ENCODE assay signal across 7 mouse cellular contexts in genomic region chr11:96578551-96579283, GRCm38 (mm10).
DNase-seq lines count a peak whose midpoint lies in the region; ATAC-seq and TF ChIP-seq lines count a peak whose summit lies in the region.

No protein-coding gene starts in this region.

- no peak overlapping the region for H3K9ac ChIP-seq in embryonic facial prominence, embryonic 11.5 days (replicated peaks; ENCODE audit: low read length)
- H3K9ac ChIP-seq in intestine, postnatal 0 days (ENCODE audit: low read depth, low read length), result no peak overlapping the region
- H3K9ac ChIP-seq in midbrain, embryonic 14.5 days (replicated peaks; ENCODE audit: low read length), result no peak overlapping the region; the same call in 1 of the 2 replicates

- no peaks in the 10 kb centered on the region for H3K4me1 ChIP-seq in embryonic facial prominence, embryonic 11.5 days (ENCODE audit: control insufficient read depth, insufficient read depth, low read length)
- no peaks in the 10 kb centered on the region for H3K4me1 ChIP-seq in intestine, postnatal 0 days (replicated peaks; ENCODE audit: control insufficient read depth, insufficient read depth, low read length)
- H3K4me1 ChIP-seq in midbrain, embryonic 14.5 days (ENCODE audit: control insufficient read depth, insufficient read depth, low read length), result peaks cover 18% of the 10 kb centered on the region

- H3K4me3 ChIP-seq in embryonic facial prominence, embryonic 11.5 days (ENCODE audit: low read depth, low read length), result no peak overlapping the region
- H3K4me3 ChIP-seq in intestine, postnatal 0 days (ENCODE audit: low read depth, low read length), result peak overlapping the region; percentile 17; the same call in 1 of the 2 replicates
- H3K4me3 ChIP-seq in midbrain, embryonic 14.5 days (replicated peaks; ENCODE audit: low read depth, low read length), result peak overlapping the region; percentile 4; the same call in 1 of the 2 replicates

- H3K4me2 ChIP-seq in embryonic facial prominence, embryonic 11.5 days (ENCODE audit: low read depth, low read length), result peak overlapping the region; percentile 27
- H3K4me2 ChIP-seq in intestine, postnatal 0 days (replicated peaks; ENCODE audit: low read depth), result peak overlapping the region; percentile 57
- H3K4me2 ChIP-seq in midbrain, embryonic 14.5 days (ENCODE audit: low read length), result peak overlapping the region; percentile 52

- DNase-seq in brain, embryonic 14.5 days (ENCODE audit: low read depth), result peak; percentile 71
- peak; percentile 66 for DNase-seq in embryonic facial prominence, embryonic 11.5 days (ENCODE audit: low spot score)
- peak; percentile 69 for DNase-seq in midbrain, embryonic 14.5 days
- DNase-seq in cerebellum, postnatal 10 days, result no peak
- DNase-seq in ovary, postnatal 36 days (ENCODE audit: low spot score), result no peak

- WGBS in embryonic facial prominence, embryonic 11.5 days, result 17% methylated on average over 25 of the region's 25 CpGs
- 4% methylated on average over 25 of the region's 25 CpGs for WGBS in intestine, postnatal 0 days
- WGBS in midbrain, embryonic 14.5 days, result 13% methylated on average over 25 of the region's 25 CpGs

- no peak for TF ChIP-seq POLR2A in brain, embryonic 14.5 days (IDR thresholded peaks at IDR 0.05; ENCODE audit: borderline replicate concordance, extremely low read depth, insufficient read depth, insufficient read length, poor library complexity, severe bottlenecking)

- no peak for TF ChIP-seq CTCF in brain, embryonic 14.5 days (IDR thresholded peaks at IDR 0.05; ENCODE audit: borderline replicate concordance, extremely low read depth, insufficient read depth, insufficient read length)
- TF ChIP-seq CTCF in intestine, postnatal 0 days (IDR thresholded peaks at IDR 0.05; ENCODE audit: low read depth), result no peak

- H3K27ac ChIP-seq in embryonic facial prominence, embryonic 11.5 days (replicated peaks; ENCODE audit: low read depth, low read length), result no peak overlapping the region
- no peak overlapping the region for H3K27ac ChIP-seq in intestine, postnatal 0 days (ENCODE audit: low read depth, low read length)
- no peak overlapping the region for H3K27ac ChIP-seq in midbrain, embryonic 14.5 days (replicated peaks; ENCODE audit: low read depth, low read length)

- H3K36me3 ChIP-seq in embryonic facial prominence, embryonic 11.5 days (replicated peaks; ENCODE audit: control insufficient read depth, insufficient read depth, low read depth, low read length), result no peaks in the 10 kb centered on the region
- no peaks in the 10 kb centered on the region for H3K36me3 ChIP-seq in intestine, postnatal 0 days (ENCODE audit: control insufficient read depth, insufficient read depth)
- no peaks in the 10 kb centered on the region for H3K36me3 ChIP-seq in midbrain, embryonic 14.5 days (ENCODE audit: control insufficient read depth, insufficient read depth, low read length)

- H3K27me3 ChIP-seq in embryonic facial prominence, embryonic 11.5 days (ENCODE audit: control insufficient read depth, insufficient read depth, low read length), result no peaks in the 10 kb centered on the region
- H3K27me3 ChIP-seq in intestine, postnatal 0 days (replicated peaks; ENCODE audit: control insufficient read depth, insufficient read depth, low read length), result 0 out of 2 replicates have a peak, but pooled peaks cover 3% of the 10 kb centered on the region
- no peaks in the 10 kb centered on the region for H3K27me3 ChIP-seq in midbrain, embryonic 14.5 days (ENCODE audit: control insufficient read depth, insufficient read depth, low read length)

- peak; percentile 75 for ATAC-seq in embryonic facial prominence, embryonic 11.5 days (replicated peaks; ENCODE audit: insufficient number of reproducible peaks, low FRiP score, low TSS enrichment, low read depth)
- ATAC-seq in intestine, postnatal 0 days, result peak; percentile 33; the same call in 1 of the 2 replicates
- ATAC-seq in midbrain, embryonic 14.5 days (ENCODE audit: low FRiP score, low TSS enrichment), result no peak; the same call in 1 of the 2 replicates
- no peak for ATAC-seq in megakaryocyte-erythroid progenitor cell, adult 5-6 weeks (replicated peaks; ENCODE audit: low FRiP score, low TSS enrichment, poor library complexity, severe bottlenecking)

- H3K9me3 ChIP-seq in embryonic facial prominence, embryonic 11.5 days (replicated peaks; ENCODE audit: control insufficient read depth, low read length), result no peaks in the 10 kb centered on the region
- no peaks in the 10 kb centered on the region for H3K9me3 ChIP-seq in intestine, postnatal 0 days (ENCODE audit: control insufficient read depth)
- H3K9me3 ChIP-seq in midbrain, embryonic 14.5 days (ENCODE audit: control insufficient read depth, low read length), result no peaks in the 10 kb centered on the region

Comparison
In these comparisons a context has a peak if more than half of its experiments do, and no peak if none do; other contexts are left out.
1. DNase-seq: peak in brain, embryonic 14.5 days (single experiment), embryonic facial prominence, embryonic 11.5 days (single experiment) and midbrain, embryonic 14.5 days (single experiment); none in cerebellum, postnatal 10 days (0 of 2) and ovary, postnatal 36 days (single experiment).
2. ATAC-seq: peak in embryonic facial prominence, embryonic 11.5 days (single experiment) and intestine, postnatal 0 days (single experiment); none in midbrain, embryonic 14.5 days (single experiment) and megakaryocyte-erythroid progenitor cell, adult 5-6 weeks (single experiment).
3. Peak in every context shown above with its lines, with median percentiles within 50 percentile points of each other: H3K4me2 ChIP-seq.